Comparison of ENCODE assay signal across 15 mouse cellular contexts in genomic region chr9:62709983-62710382, GRCm38 (mm10). TPM values are rescaled to one million over a fixed set of nuclear protein-coding genes. Genes with fewer than 3 reads are reported as not detected.
"Had no signal": no experiment of that assay in that cellular context is flagged by ENCODE, and none has a peak within 500 bp of the region (broad histone marks: within the 10 kb centered on the region; RNA-seq: fewer than 3 reads in every experiment).

No protein-coding gene starts in this region.

- H3K27ac ChIP-seq: kidney, postnatal 0 days; layer of hippocampus, adult 2 months; liver, embryonic 13.5 days had no signal

- ATAC-seq: intestine, postnatal 0 days had no signal

- H3K36me3 ChIP-seq: liver, embryonic 13.5 days had no signal

- H3K4me3 ChIP-seq: layer of hippocampus, adult 2 months; liver, embryonic 13.5 days had no signal

- H3K27me3 ChIP-seq: liver, embryonic 13.5 days had no signal

- H3K4me2 ChIP-seq: liver, embryonic 13.5 days; midbrain, embryonic 11.5 days had no signal

- H3K9me3 ChIP-seq: liver, embryonic 13.5 days had no signal

- H3K9ac ChIP-seq: liver, embryonic 13.5 days had no signal

- DNase-seq: kidney, adult 2 months; kidney, postnatal 25 days; layer of hippocampus, adult 9-11 months; liver, embryonic 13.5 days; lung, adult 2 months; lung, postnatal 14 days; lung, postnatal 4 days; midbrain, embryonic 14.5 days; thymus, postnatal 25 days had no signal

RNA-seq across cellular contexts. Expression of gene Itga11, which starts 32.4 kb away (rescaled TPM):
- total RNA-seq: megakaryocyte progenitor cell, adult 5-6 weeks; megakaryocyte-erythroid progenitor cell, adult 5-6 weeks had no signal
